Mouse (Mus musculus): ENCODE data around the gene Atad5. TPM values are rescaled to one million over a fixed set of nuclear protein-coding genes. Genes with fewer than 3 reads are reported as not detected.
A peak's percentile ranks its signal among the peaks of the same experiment; 100 is the strongest.
"Not testable (repeated sequence)": the region's sequence is repeated elsewhere in the genome, so short reads cannot be mapped to it uniquely, and the experiment has no call there.

The Atad5 gene
- polyA plus RNA-seq, 1 experiment from 2014 or later: 9.4 TPM

DNA sequence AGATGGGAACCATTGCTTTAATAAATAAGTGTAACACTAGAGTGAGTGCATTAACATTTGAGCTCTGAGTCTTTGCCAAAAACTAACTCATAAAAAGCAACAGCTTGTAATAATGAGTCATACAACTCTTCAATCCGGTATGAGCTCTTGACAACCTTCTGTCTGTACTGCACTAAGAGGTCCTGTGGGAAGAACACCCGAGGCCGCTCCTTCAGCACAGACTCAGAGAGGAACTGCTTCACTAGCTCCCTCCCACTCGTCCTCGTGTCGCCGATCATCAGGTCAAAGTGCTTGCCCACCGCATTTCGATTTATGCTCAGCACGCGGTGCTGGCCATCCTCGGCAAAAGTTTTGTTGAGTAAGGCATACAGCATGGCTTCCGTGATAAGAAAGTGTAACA, 47.6 kb downstream of the Atad5 start:
- Histone ChIP-seq H3K4me2 (ENCODE audit: low read depth, low read length) (no peak overlapping the region), H3K4me1 (ENCODE audit: control insufficient read depth, insufficient read depth, low read length) (no peaks in the 10 kb centered on the region), H3K27me3 (replicated peaks; ENCODE audit: control insufficient read depth, insufficient read depth, low read length) (no peaks in the 10 kb centered on the region), H3K4me3 (ENCODE audit: low read depth, low read length) (no peak overlapping the region), H3K9me3 (ENCODE audit: control insufficient read depth, low read length) (no peaks in the 10 kb centered on the region), H3K36me3 (ENCODE audit: control insufficient read depth, insufficient read depth, low read length) (peaks cover 77% of the 10 kb centered on the region), H3K27ac (replicated peaks; ENCODE audit: low read depth, low read length) (no peak overlapping the region), H3K9ac (ENCODE audit: low read depth, low read length) (no peak overlapping the region)
- DNase-seq (ENCODE audit: low spot score) (no peak), ATAC-seq (ENCODE audit: low read depth) (no peak)
- WGBS: 93% methylated on average over 13 of the region's 13 CpGs

DNA sequence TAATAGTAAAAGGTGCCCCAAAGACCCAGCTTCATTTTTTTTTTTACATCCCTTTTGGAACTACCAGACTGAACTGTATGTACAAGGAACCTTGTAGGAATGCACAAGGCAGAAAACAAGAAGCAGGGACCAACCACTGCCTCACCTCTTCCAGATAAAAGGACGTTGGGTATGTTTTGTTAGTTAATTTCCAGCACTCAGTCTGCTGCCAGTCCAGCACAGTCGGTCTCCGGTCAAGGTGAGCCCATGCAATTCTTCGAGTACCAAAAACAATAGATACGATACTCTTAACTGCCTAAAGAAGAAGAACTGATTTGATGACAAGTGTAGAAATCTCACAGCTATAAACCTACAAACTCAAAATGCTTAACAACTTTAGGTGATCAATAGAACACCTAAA, 48.6 kb downstream of the Atad5 start:
- H3K4me2 ChIP-seq (ENCODE audit: low read depth, low read length): no peak overlapping the region
- peaks cover 67% of the 10 kb centered on the region for H3K36me3 ChIP-seq (ENCODE audit: control insufficient read depth, insufficient read depth, low read length)
- H3K27ac ChIP-seq (replicated peaks; ENCODE audit: low read depth, low read length): no peak overlapping the region
- H3K4me1 ChIP-seq (ENCODE audit: control insufficient read depth, insufficient read depth, low read length): peaks cover 2% of the 10 kb centered on the region
- DNase-seq (ENCODE audit: low spot score) (no peak), ATAC-seq (ENCODE audit: low read depth) (no peak)
- no peaks in the 10 kb centered on the region for H3K9me3 ChIP-seq (ENCODE audit: control insufficient read depth, low read length)
- H3K27me3 ChIP-seq (replicated peaks; ENCODE audit: control insufficient read depth, insufficient read depth, low read length): no peaks in the 10 kb centered on the region
- WGBS: 88% methylated on average over 5 of the region's 5 CpGs
- H3K9ac ChIP-seq (ENCODE audit: low read depth, low read length): no peak overlapping the region
- no peak overlapping the region for H3K4me3 ChIP-seq (ENCODE audit: low read depth, low read length)

DNA sequence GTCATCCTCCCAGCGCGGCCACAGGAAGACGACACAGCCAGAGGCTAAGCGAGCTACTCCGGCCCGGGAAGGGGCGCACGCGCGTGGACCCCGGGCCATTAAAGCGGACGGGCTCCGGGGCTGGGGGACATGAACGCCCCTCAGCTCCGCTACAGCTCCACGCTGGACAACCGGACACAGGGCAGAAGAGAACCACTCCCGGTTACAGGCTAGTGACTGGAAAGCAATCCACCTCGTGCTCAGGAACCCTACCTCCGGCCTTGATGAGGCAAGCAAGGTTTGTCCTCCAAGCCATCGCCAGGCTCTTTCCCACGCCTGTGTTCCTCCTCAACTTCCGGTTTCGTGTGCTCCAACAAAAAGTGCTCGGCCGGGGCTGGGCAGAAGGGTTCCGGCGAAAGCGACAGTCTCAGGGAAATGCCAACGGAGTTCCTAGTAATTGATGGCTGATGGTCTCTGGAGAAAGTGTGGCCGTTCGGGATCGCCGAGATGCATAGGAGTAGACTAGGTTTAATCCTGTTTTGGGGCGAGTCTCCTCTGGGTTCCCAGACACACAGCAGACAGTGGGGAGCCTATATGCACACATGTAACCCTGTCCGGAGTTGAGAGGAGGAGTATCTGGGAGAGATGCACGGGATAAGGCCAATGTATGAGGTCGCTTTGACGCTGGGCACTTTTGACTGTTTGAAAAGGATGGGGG, 52.8 kb downstream of the Atad5 start, which contains the start of gene Tefm:
Gene Tefm, minus strand, starts transcription at position 351 of the 697 bp plus-strand sequence.
- DNase-seq (ENCODE audit: low spot score) (peak; percentile 93), ATAC-seq (ENCODE audit: low read depth) (peak; percentile 95)

DNA sequence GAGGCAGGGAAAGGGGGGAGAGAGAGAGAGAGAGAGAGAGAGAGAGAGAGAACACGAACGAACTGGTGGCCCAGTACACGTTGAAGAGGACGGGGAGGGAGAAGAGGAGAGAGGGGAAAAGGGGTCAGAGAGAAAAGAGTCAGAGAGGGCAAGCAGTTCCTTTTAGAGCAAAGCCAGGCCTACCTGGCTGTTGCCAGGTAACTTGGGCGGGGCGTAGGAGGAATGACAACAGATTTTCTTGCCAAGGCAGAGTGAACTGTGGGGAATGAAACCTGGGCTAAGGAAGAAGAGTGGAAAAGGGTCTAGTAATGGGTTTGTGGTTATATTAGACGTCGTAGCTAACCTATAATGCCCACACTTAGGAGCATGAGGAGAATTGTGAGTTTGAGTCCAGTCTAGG, 53.7 kb downstream of the Atad5 start:
- WGBS: 49% methylated on average over 8 of the region's 8 CpGs
- Histone ChIP-seq H3K27ac (replicated peaks; ENCODE audit: low read depth, low read length) (no peak overlapping the region), H3K4me3 (ENCODE audit: low read depth, low read length) (peak overlapping the region; percentile 87), H3K36me3 (ENCODE audit: control insufficient read depth, insufficient read depth, low read length) (peaks cover 26% of the 10 kb centered on the region), H3K9me3 (ENCODE audit: control insufficient read depth, low read length) (no peaks in the 10 kb centered on the region), H3K4me1 (ENCODE audit: control insufficient read depth, insufficient read depth, low read length) (peaks cover 7% of the 10 kb centered on the region), H3K27me3 (replicated peaks; ENCODE audit: control insufficient read depth, insufficient read depth, low read length) (no peaks in the 10 kb centered on the region), H3K4me2 (ENCODE audit: low read depth, low read length) (peak overlapping the region; percentile 88), H3K9ac (ENCODE audit: low read depth, low read length) (peak overlapping the region; percentile 86; the same call in 1 of the 2 replicates)
- ATAC-seq (ENCODE audit: low read depth) (no peak), DNase-seq (ENCODE audit: low spot score) (no peak)

More for the DNA sequence above, 52.8 kb downstream of the Atad5 start, which contains the start of gene Tefm:
- Histone ChIP-seq H3K27ac (replicated peaks; ENCODE audit: low read depth, low read length) (peak within 1 kb of the TSS; percentile 90), H3K4me2 (ENCODE audit: low read depth, low read length) (peak within 1 kb of the TSS; percentile 88), H3K4me3 (ENCODE audit: low read depth, low read length) (peak within 1 kb of the TSS; percentile 87), H3K4me1 (ENCODE audit: control insufficient read depth, insufficient read depth, low read length) (peaks cover 7% of the 10 kb centered on the region), H3K9me3 (ENCODE audit: control insufficient read depth, low read length) (no peaks in the 10 kb centered on the region), H3K36me3 (ENCODE audit: control insufficient read depth, insufficient read depth, low read length) (peaks cover 32% of the 10 kb centered on the region), H3K27me3 (replicated peaks; ENCODE audit: control insufficient read depth, insufficient read depth, low read length) (no peaks in the 10 kb centered on the region), H3K9ac (ENCODE audit: low read depth, low read length) (peak within 1 kb of the TSS; percentile 86)
- 0% methylated on average over 31 of the region's 40 CpGs for WGBS

DNA sequence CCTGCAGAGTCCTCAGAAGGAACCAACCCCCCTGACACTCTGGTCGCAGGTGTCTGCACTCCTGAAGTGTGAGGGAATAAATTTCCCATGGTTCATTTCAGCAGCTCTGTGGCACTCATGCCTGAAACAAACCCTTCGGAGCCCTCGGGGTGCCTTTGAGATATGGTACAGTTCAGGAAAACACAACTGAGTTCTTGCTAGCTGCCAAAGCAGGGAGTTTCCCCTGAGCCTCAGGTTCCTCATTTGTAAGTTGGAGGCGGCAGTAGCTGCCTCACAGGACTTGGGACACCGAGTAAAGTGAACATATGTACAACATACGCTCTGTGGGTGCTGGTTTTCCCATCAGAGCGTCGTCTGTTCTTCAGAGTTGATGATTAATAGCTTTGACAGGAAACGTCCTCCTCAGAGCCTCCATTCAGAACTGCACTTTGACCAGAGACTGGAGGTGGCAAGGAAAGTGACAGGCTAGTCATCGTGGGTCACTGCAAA, 56.6 kb downstream of the Atad5 start:
- Histone ChIP-seq H3K4me1 (ENCODE audit: control insufficient read depth, insufficient read depth, low read length) (peaks cover 7% of the 10 kb centered on the region), H3K36me3 (ENCODE audit: control insufficient read depth, insufficient read depth, low read length) (no peaks in the 10 kb centered on the region), H3K4me3 (ENCODE audit: low read depth, low read length) (no peak overlapping the region), H3K4me2 (ENCODE audit: low read depth, low read length) (no peak overlapping the region), H3K27me3 (replicated peaks; ENCODE audit: control insufficient read depth, insufficient read depth, low read length) (no peaks in the 10 kb centered on the region), H3K9me3 (ENCODE audit: control insufficient read depth, low read length) (no peaks in the 10 kb centered on the region), H3K9ac (ENCODE audit: low read depth, low read length) (no peak overlapping the region), H3K27ac (replicated peaks; ENCODE audit: low read depth, low read length) (no peak overlapping the region)
- WGBS: 51% methylated on average over 10 of the region's 10 CpGs
- no peak for ATAC-seq (ENCODE audit: low read depth)
- DNase-seq (ENCODE audit: low spot score): peak; percentile 12

DNA sequence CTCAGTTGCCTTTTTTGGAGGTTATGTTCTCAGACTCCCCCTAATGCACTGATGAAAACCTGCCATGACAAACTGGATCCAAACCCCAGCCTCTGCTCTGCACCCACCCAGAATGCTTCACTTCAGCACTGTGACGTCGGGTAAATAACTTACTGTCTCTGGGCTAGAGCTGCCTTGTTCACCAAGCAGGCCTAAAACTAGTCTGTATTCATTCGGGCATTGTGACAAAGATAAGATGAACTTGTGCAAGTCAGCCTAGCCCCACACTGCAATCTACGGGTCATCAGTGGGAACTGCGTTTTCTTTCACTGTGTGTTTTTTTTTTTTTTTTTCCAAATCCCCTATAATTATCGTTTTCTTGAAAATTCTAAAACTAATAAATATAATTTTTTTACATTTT, 58.5 kb downstream of the Atad5 start:
- 75% methylated on average over 6 of the region's 6 CpGs for WGBS
- DNase-seq (ENCODE audit: low spot score): no peak

DNA sequence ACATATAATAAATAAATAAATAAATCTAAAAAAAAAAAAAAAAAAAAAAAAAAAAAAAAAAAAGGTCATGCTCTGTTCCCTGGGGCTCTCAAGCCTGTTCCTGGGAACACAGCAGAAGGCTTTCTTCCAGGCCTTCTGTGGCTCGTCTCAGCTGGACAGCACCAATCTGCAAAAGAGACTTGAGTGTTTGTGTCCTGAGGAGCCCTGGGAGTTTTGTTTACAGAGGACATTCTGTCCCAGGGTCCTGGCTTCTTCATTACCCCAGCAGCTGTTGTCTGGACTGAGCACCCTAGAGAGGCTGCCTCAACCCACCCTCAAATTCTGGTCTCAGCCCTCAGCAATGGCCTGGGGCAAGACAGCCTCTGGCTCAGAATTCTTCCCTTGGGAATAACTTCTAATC, 59.1 kb downstream of the Atad5 start:
- no peak overlapping the region for H3K27ac ChIP-seq (replicated peaks; ENCODE audit: low read depth, low read length)
- no peak for DNase-seq (ENCODE audit: low spot score)
- H3K9me3 ChIP-seq (ENCODE audit: control insufficient read depth, low read length): no peaks in the 10 kb centered on the region
- no peaks in the 10 kb centered on the region for H3K4me1 ChIP-seq (ENCODE audit: control insufficient read depth, insufficient read depth, low read length)
- no peak overlapping the region for H3K4me2 ChIP-seq (ENCODE audit: low read depth, low read length)
- H3K4me3 ChIP-seq (ENCODE audit: low read depth, low read length): no peak overlapping the region
- ATAC-seq (ENCODE audit: low read depth): no peak
- peaks cover 10% of the 10 kb centered on the region for H3K27me3 ChIP-seq (replicated peaks; ENCODE audit: control insufficient read depth, insufficient read depth, low read length)
- 33% methylated on average over 1 of the region's 1 CpGs for WGBS
- no peak overlapping the region for H3K9ac ChIP-seq (ENCODE audit: low read depth, low read length)
- no peaks in the 10 kb centered on the region for H3K36me3 ChIP-seq (ENCODE audit: control insufficient read depth, insufficient read depth, low read length)

More for the DNA sequence above, 58.5 kb downstream of the Atad5 start:
- H3K27me3 ChIP-seq (replicated peaks; ENCODE audit: control insufficient read depth, insufficient read depth, low read length): peaks cover 5% of the 10 kb centered on the region; the same call in 1 of the 2 replicates
- no peaks in the 10 kb centered on the region for H3K36me3 ChIP-seq (ENCODE audit: control insufficient read depth, insufficient read depth, low read length)
- no peak overlapping the region for H3K4me3 ChIP-seq (ENCODE audit: low read depth, low read length)
- no peak overlapping the region for H3K9ac ChIP-seq (ENCODE audit: low read depth, low read length)
- H3K9me3 ChIP-seq (ENCODE audit: control insufficient read depth, low read length): no peaks in the 10 kb centered on the region
- no peak for ATAC-seq (ENCODE audit: low read depth)
- H3K4me1 ChIP-seq (ENCODE audit: control insufficient read depth, insufficient read depth, low read length): peaks cover 5% of the 10 kb centered on the region
- no peak overlapping the region for H3K27ac ChIP-seq (replicated peaks; ENCODE audit: low read depth, low read length)
- H3K4me2 ChIP-seq (ENCODE audit: low read depth, low read length): no peak overlapping the region

DNA sequence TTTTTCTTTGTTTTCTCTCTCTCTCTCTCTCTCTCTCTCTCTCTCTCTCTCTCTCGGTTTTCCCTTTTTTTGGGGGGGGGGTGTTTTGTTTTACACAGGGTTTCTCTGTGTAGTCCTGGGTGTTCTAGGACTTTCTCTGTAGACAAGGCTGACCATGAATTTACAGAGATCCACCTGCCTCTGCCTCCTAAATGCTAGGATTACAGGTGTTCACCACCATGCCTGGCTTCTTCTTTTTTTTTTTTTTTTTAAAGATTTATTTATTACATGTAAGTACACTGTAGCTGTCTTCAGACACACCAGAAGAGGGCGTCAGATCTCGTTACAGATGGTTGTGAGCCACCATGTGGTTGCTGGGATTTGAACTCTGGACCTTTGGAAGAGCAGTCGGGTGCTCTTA, 59.8 kb downstream of the Atad5 start:
- H3K27ac ChIP-seq (replicated peaks; ENCODE audit: low read depth, low read length); ATAC-seq (ENCODE audit: low read depth): not testable (repeated sequence)
- 83% methylated on average over 2 of the region's 4 CpGs for WGBS

More for the DNA sequence above, 59.8 kb downstream of the Atad5 start:
- H3K4me2 ChIP-seq (ENCODE audit: low read depth, low read length); DNase-seq (ENCODE audit: low spot score); H3K9ac ChIP-seq (ENCODE audit: low read depth, low read length); H3K9me3 ChIP-seq (ENCODE audit: control insufficient read depth, low read length); H3K4me3 ChIP-seq (ENCODE audit: low read depth, low read length); H3K36me3 ChIP-seq (ENCODE audit: control insufficient read depth, insufficient read depth, low read length); H3K4me1 ChIP-seq (ENCODE audit: control insufficient read depth, insufficient read depth, low read length): not testable (repeated sequence)
- H3K27me3 ChIP-seq (replicated peaks; ENCODE audit: control insufficient read depth, insufficient read depth, low read length): peaks cover 17% of the 10 kb centered on the region
